ENCODE assay signal across 8 mouse cellular contexts in genomic region chr7:79594854-79595253, GRCm38 (mm10). TPM values are rescaled to one million over a fixed set of nuclear protein-coding genes. Genes with fewer than 3 reads are reported as not detected.
A peak's percentile ranks its signal among the peaks of the same experiment; 100 is the strongest.
DNase-seq lines count a peak whose midpoint lies in the region; ATAC-seq and TF ChIP-seq lines count a peak whose summit lies in the region.

No protein-coding gene starts in this region.

- TF ChIP-seq POLR2A in ES-Bruce4 (IDR thresholded peaks at IDR 0.05; ENCODE audit: insufficient read depth, low read length), result no peak

- no peak overlapping the region for H3K27ac ChIP-seq in ES-Bruce4 (ENCODE audit: insufficient read depth, low read length)
- no peak overlapping the region for H3K27ac ChIP-seq in heart, postnatal 0 days (ENCODE audit: low read depth)
- H3K27ac ChIP-seq in liver, embryonic 11.5 days (ENCODE audit: low read depth, low read length), result no peak overlapping the region
- H3K27ac ChIP-seq in neural tube, embryonic 14.5 days (ENCODE audit: low read depth, low read length), result no peak overlapping the region

- no peaks in the 10 kb centered on the region for H3K36me3 ChIP-seq in ES-Bruce4 (ENCODE audit: control insufficient read depth, insufficient read depth, low read length, poor library complexity, severe bottlenecking)
- H3K36me3 ChIP-seq in heart, postnatal 0 days (replicated peaks; ENCODE audit: control insufficient read depth, insufficient read depth, low read length), result no peaks in the 10 kb centered on the region
- H3K36me3 ChIP-seq in liver, embryonic 11.5 days (ENCODE audit: control insufficient read depth, insufficient read depth, low read length), result no peaks in the 10 kb centered on the region
- no peaks in the 10 kb centered on the region for H3K36me3 ChIP-seq in neural tube, embryonic 14.5 days (ENCODE audit: control insufficient read depth, insufficient read depth, low read length)

- peak; percentile 96 for TF ChIP-seq CTCF in ES-Bruce4 (IDR thresholded peaks at IDR 0.05; ENCODE audit: low read depth, low read length)
- peak; percentile 96 for TF ChIP-seq CTCF in heart, postnatal 0 days (IDR thresholded peaks at IDR 0.05; ENCODE audit: low read depth)

- no peak for TF ChIP-seq EP300 in ES-Bruce4 (IDR thresholded peaks at IDR 0.05; ENCODE audit: insufficient read depth, low read depth, low read length)
- no peak for TF ChIP-seq EP300 in heart, postnatal 0 days (IDR thresholded peaks at IDR 0.05; ENCODE audit: low read depth)

- peaks cover 7% of the 10 kb centered on the region; the same call in 1 of the 2 replicates for H3K27me3 ChIP-seq in ES-Bruce4 (ENCODE audit: control insufficient read depth, insufficient read depth, low read length, poor library complexity, severe bottlenecking)
- H3K27me3 ChIP-seq in heart, postnatal 0 days (ENCODE audit: control insufficient read depth, insufficient read depth, low read length), result peaks cover 91% of the 10 kb centered on the region
- H3K27me3 ChIP-seq in liver, embryonic 11.5 days (replicated peaks; ENCODE audit: control insufficient read depth, insufficient read depth, low read length), result peaks cover 85% of the 10 kb centered on the region
- H3K27me3 ChIP-seq in neural tube, embryonic 14.5 days (ENCODE audit: control insufficient read depth, insufficient read depth, low read length), result no peaks in the 10 kb centered on the region

- peak; percentile 73; the same call in 1 of the 2 replicates for ATAC-seq in heart, postnatal 0 days (ENCODE audit: insufficient read depth, low read depth)
- 0 out of 2 replicates have a peak, but pooled peaks have one; percentile 15 for ATAC-seq in liver, embryonic 11.5 days (replicated peaks; ENCODE audit: low FRiP score)
- ATAC-seq in neural tube, embryonic 14.5 days (ENCODE audit: low read depth), result peak; percentile 52; the same call in 1 of the 2 replicates

- H3K4me2 ChIP-seq in heart, postnatal 0 days (ENCODE audit: low read depth, low read length), result no peak overlapping the region
- no peak overlapping the region for H3K4me2 ChIP-seq in liver, embryonic 11.5 days
- H3K4me2 ChIP-seq in neural tube, embryonic 14.5 days (ENCODE audit: low read depth, low read length), result no peak overlapping the region

- peak; percentile 76 for DNase-seq in adrenal gland, postnatal 25 days
- DNase-seq in embryo, embryonic 9.5 days (ENCODE audit: extremely low spot score), result peak; percentile 62
- peak; percentile 64 for DNase-seq in heart, postnatal 0 days (ENCODE audit: low spot score)
- DNase-seq in kidney, postnatal 10 days, result peak; percentile 81
- no peak for DNase-seq in liver, embryonic 11.5 days (ENCODE audit: low spot score)
- peak; percentile 29 to 32 for DNase-seq in thymus, postnatal 36 days

- WGBS in heart, postnatal 0 days, result 11% methylated on average over 7 of the region's 7 CpGs
- WGBS in liver, embryonic 11.5 days, result 12% methylated on average over 7 of the region's 7 CpGs
- 11% methylated on average over 7 of the region's 7 CpGs for WGBS in neural tube, embryonic 14.5 days

- no peak overlapping the region for H3K4me3 ChIP-seq in ES-Bruce4 (ENCODE audit: low read depth, low read length)
- H3K4me3 ChIP-seq in heart, postnatal 0 days (ENCODE audit: low read depth, low read length), result no peak overlapping the region
- H3K4me3 ChIP-seq in liver, embryonic 11.5 days (ENCODE audit: low read depth, low read length), result no peak overlapping the region
- H3K4me3 ChIP-seq in neural tube, embryonic 14.5 days (ENCODE audit: low read depth, low read length), result no peak overlapping the region

- H3K4me1 ChIP-seq in ES-Bruce4 (ENCODE audit: control insufficient read depth, insufficient read depth, low read length), result peaks cover 3% of the 10 kb centered on the region
- no peaks in the 10 kb centered on the region for H3K4me1 ChIP-seq in heart, postnatal 0 days (ENCODE audit: control insufficient read depth, insufficient read depth)
- no peaks in the 10 kb centered on the region; the same call in 1 of the 2 replicates for H3K4me1 ChIP-seq in liver, embryonic 11.5 days (replicated peaks; ENCODE audit: control insufficient read depth, insufficient read depth, low read length)
- H3K4me1 ChIP-seq in neural tube, embryonic 14.5 days (ENCODE audit: control insufficient read depth, insufficient read depth, low read length), result peaks cover 11% of the 10 kb centered on the region

- H3K9ac ChIP-seq in ES-Bruce4 (ENCODE audit: low read depth, poor library complexity, severe bottlenecking), result no peak overlapping the region
- no peak overlapping the region for H3K9ac ChIP-seq in heart, postnatal 0 days (replicated peaks; ENCODE audit: low read depth, low read length)
- H3K9ac ChIP-seq in liver, embryonic 11.5 days (ENCODE audit: low read depth, low read length), result no peak overlapping the region
- no peak overlapping the region for H3K9ac ChIP-seq in neural tube, embryonic 14.5 days (replicated peaks; ENCODE audit: low read depth, low read length)

- H3K9me3 ChIP-seq in ES-Bruce4 (replicated peaks; ENCODE audit: control insufficient read depth, insufficient read depth, low read length, poor library complexity, severe bottlenecking), result no peaks in the 10 kb centered on the region
- no peaks in the 10 kb centered on the region for H3K9me3 ChIP-seq in heart, postnatal 0 days (replicated peaks; ENCODE audit: control insufficient read depth, low read length)
- no peaks in the 10 kb centered on the region for H3K9me3 ChIP-seq in liver, embryonic 11.5 days (ENCODE audit: control insufficient read depth, low read length)
- no peaks in the 10 kb centered on the region for H3K9me3 ChIP-seq in neural tube, embryonic 14.5 days (ENCODE audit: control insufficient read depth, low read length)

RNA-seq across cellular contexts. Expression of gene Rhcg, which starts 22.6 kb away (rescaled TPM):
- 0.46 TPM in 1 of 2 replicates, not detected in the other for polyA plus RNA-seq in ES-Bruce4 (2011; ENCODE audit: insufficient read depth, insufficient read length, low read depth, missing spikeins)
- 14.6 and 14.9 TPM in 2 replicates for total RNA-seq in adrenal gland, postnatal 25 days (2021)
- 0.04 and 0.19 TPM in 2 replicates for total RNA-seq in heart, postnatal 0 days (2014; rRNA removed; ENCODE audit: low replicate concordance)
- 0.40 and 0.44 TPM in 2 replicates for polyA plus RNA-seq in heart, postnatal 0 days (2015; fragmentation: Nextera tagmentation; extraction: Ambion mirVana)
- polyA plus RNA-seq in liver, embryonic 11.5 days (2014; fragmentation: Nextera tagmentation; extraction: Ambion mirVana), result not detected in 2 replicates
- 3.9 and 4.0 TPM in 2 replicates for polyA plus RNA-seq in neural tube, embryonic 14.5 days (2014; fragmentation: Nextera tagmentation; extraction: Ambion mirVana)

Comparison
In these comparisons a context has a peak if more than half of its experiments do, and no peak if none do; other contexts are left out.
1. ATAC-seq: peak in every context shown above with its lines; median percentile 73 in heart, postnatal 0 days; 52 in neural tube, embryonic 14.5 days; 15 in liver, embryonic 11.5 days.